Mouse (Mus musculus) forebrain, embryonic 16.5 days (tissue): ENCODE measurements around the gene Hdac7. TPM values are rescaled to one million over a fixed set of nuclear protein-coding genes. Genes with fewer than 3 reads are reported as not detected.

ENCODE experiments used
- ATAC-seq: fragments of 200-750 bp; cut with Nextera tagmentation; 2 replicates; pipeline ENCODE4 v1.8.0; 2017; ENCODE audit warnings: mild to moderate bottlenecking, moderate library complexity
- H3K27ac ChIP-seq: fragments of 300-500 bp; sonication (generic); 2 replicates; pipeline ENCODE4 v1.5.1; 2014; ENCODE audit warnings: low read length, control low read depth
- H3K27me3 ChIP-seq: fragments of 300-500 bp; sonication (generic); replicated peaks from 2 replicates; pipeline ENCODE4 v1.6.1; 2014; ENCODE audit warnings: low read length; ENCODE audit not compliant: control insufficient read depth, insufficient read depth
- H3K36me3 ChIP-seq: fragments of 300-500 bp; sonication (generic); 2 replicates; pipeline ENCODE4 v1.6.1; 2014; ENCODE audit not compliant: control insufficient read depth, insufficient read depth
- H3K4me1 ChIP-seq: fragments of 300-500 bp; sonication (generic); replicated peaks from 2 replicates; pipeline ENCODE4 v1.6.1; 2014; ENCODE audit warnings: low read length; ENCODE audit not compliant: control insufficient read depth, insufficient read depth
- H3K4me2 ChIP-seq: fragments of 300-500 bp; sonication (generic); 2 replicates; pipeline ENCODE4 v1.6.1; 2014; ENCODE audit warnings: mild to moderate bottlenecking, low read length, control low read depth
- H3K4me3 ChIP-seq: fragments of 300-500 bp; sonication (generic); replicated peaks from 2 replicates; pipeline ENCODE4 v1.5.1; 2014; ENCODE audit warnings: mild to moderate bottlenecking, low read length, control low read depth
- H3K9ac ChIP-seq: fragments of 300-500 bp; sonication (generic); replicated peaks from 2 replicates; pipeline ENCODE4 v1.6.1; 2014; ENCODE audit warnings: low read depth, low read length, control low read depth
- H3K9me3 ChIP-seq: fragments of 300-500 bp; sonication (generic); 2 replicates; pipeline ENCODE4 v1.6.1; 2016; ENCODE audit warnings: low read length; ENCODE audit not compliant: control insufficient read depth
- WGBS: fragments of 180-500 bp; shearing (Covaris S2); extraction: QIAGEN DNeasy Blood & Tissue Kit; methylation state at CpG from one replicate; pipeline ENCODE4 v1.1.7; 2014; 5-methylcytosine and 5-hydroxymethylcytosine counted together
- polyA plus RNA-seq: library from polyadenylated mRNA; unstranded; fragments of >200 nt; fragmentation: Nextera tagmentation; extraction: Ambion mirVana; gene quantifications from 2 replicates; pipeline ENCODE4 v1.2.1, GENCODE M21; 2015

Hdac7 gene
- polyA plus RNA-seq, 1 experiment from 2014 or later, result 31.1 TPM

GRCm38 (mm10) chr15:97808532-97808931, 35.8 kb downstream of the Hdac7 start:
- Histone ChIP-seq H3K27ac (no peak overlapping the region), H3K4me2 (no peak overlapping the region), H3K4me1 (peaks cover 18% of the 10 kb centered on the region), H3K4me3 (no peak overlapping the region), H3K27me3 (no peaks in the 10 kb centered on the region), H3K36me3 (no peaks in the 10 kb centered on the region; the same call in 1 of the 2 replicates), H3K9ac (no peak overlapping the region), H3K9me3 (no peaks in the 10 kb centered on the region)
- WGBS, result 88% methylated on average over 14 of the region's 14 CpGs
- no peak for ATAC-seq

GRCm38 (mm10) chr15:97807867-97808266, 36.4 kb downstream of the Hdac7 start:
- Histone ChIP-seq H3K27ac (no peak overlapping the region), H3K4me1 (peaks cover 12% of the 10 kb centered on the region), H3K36me3 (no peaks in the 10 kb centered on the region; the same call in 1 of the 2 replicates), H3K27me3 (no peaks in the 10 kb centered on the region), H3K4me2 (no peak overlapping the region), H3K9me3 (no peaks in the 10 kb centered on the region), H3K9ac (no peak overlapping the region), H3K4me3 (no peak overlapping the region)
- ATAC-seq, result no peak
- WGBS, result 75% methylated on average over 12 of the region's 12 CpGs

GRCm38 (mm10) chr15:97802575-97802974, 41.7 kb downstream of the Hdac7 start:
- H3K4me1 ChIP-seq, result peaks cover 13% of the 10 kb centered on the region
- H3K27me3 ChIP-seq, result no peaks in the 10 kb centered on the region
- peak; percentile 75 for ATAC-seq
- peak overlapping the region; percentile 53 for H3K27ac ChIP-seq
- 7% methylated on average over 13 of the region's 13 CpGs for WGBS
- H3K9me3 ChIP-seq, result no peaks in the 10 kb centered on the region
- peak overlapping the region; percentile 32 for H3K4me3 ChIP-seq
- peaks cover 2% of the 10 kb centered on the region for H3K36me3 ChIP-seq
- peak overlapping the region; percentile 50 for H3K9ac ChIP-seq
- H3K4me2 ChIP-seq, result peak overlapping the region; percentile 41

- 68% methylated on average over 7 of the region's 7 CpGs for WGBS
- Histone ChIP-seq H3K4me2 (no peak overlapping the region), H3K4me3 (no peak overlapping the region)
These were observed 42.5 kb downstream of the Hdac7 start for GRCm38 (mm10) chr15:97801811-97802210.

GRCm38 (mm10) chr15:97800853-97801252, 43.4 kb downstream of the Hdac7 start:
- no peak overlapping the region for H3K27ac ChIP-seq
- H3K9me3 ChIP-seq, result no peaks in the 10 kb centered on the region
- H3K4me2 ChIP-seq, result no peak overlapping the region
- no peak for ATAC-seq
- H3K36me3 ChIP-seq, result peaks cover 2% of the 10 kb centered on the region; the same call in 1 of the 2 replicates
- H3K27me3 ChIP-seq, result no peaks in the 10 kb centered on the region
- peaks cover 13% of the 10 kb centered on the region for H3K4me1 ChIP-seq
- no peak overlapping the region for H3K4me3 ChIP-seq
- WGBS, result 90% methylated on average over 13 of the region's 13 CpGs
- no peak overlapping the region for H3K9ac ChIP-seq

More at GRCm38 (mm10) chr15:97801811-97802210, 42.5 kb downstream of the Hdac7 start:
- no peak for ATAC-seq
- H3K27ac ChIP-seq, result no peak overlapping the region
- H3K27me3 ChIP-seq, result no peaks in the 10 kb centered on the region
- H3K9ac ChIP-seq, result no peak overlapping the region
- peaks cover 13% of the 10 kb centered on the region for H3K4me1 ChIP-seq
- H3K36me3 ChIP-seq, result peaks cover 2% of the 10 kb centered on the region
- H3K9me3 ChIP-seq, result no peaks in the 10 kb centered on the region

- Histone ChIP-seq H3K4me2 (no peak overlapping the region), H3K9ac (no peak overlapping the region), H3K4me3 (no peak overlapping the region), H3K36me3 (peaks cover 5% of the 10 kb centered on the region; the same call in 1 of the 2 replicates), H3K4me1 (peaks cover 13% of the 10 kb centered on the region), H3K27ac (no peak overlapping the region), H3K27me3 (no peaks in the 10 kb centered on the region), H3K9me3 (no peaks in the 10 kb centered on the region)
- WGBS, result 87% methylated on average over 11 of the region's 11 CpGs
- no peak for ATAC-seq
These were observed 44.9 kb downstream of the Hdac7 start for GRCm38 (mm10) chr15:97799446-97799845.

GRCm38 (mm10) chr15:97798134-97798533, 46.2 kb downstream of the Hdac7 start:
- Histone ChIP-seq H3K36me3 (peaks cover 8% of the 10 kb centered on the region), H3K4me2 (no peak overlapping the region), H3K27me3 (no peaks in the 10 kb centered on the region), H3K27ac (no peak overlapping the region), H3K4me3 (no peak overlapping the region), H3K4me1 (peaks cover 13% of the 10 kb centered on the region), H3K9me3 (no peaks in the 10 kb centered on the region), H3K9ac (no peak overlapping the region)
- peak; percentile 69 for ATAC-seq
- WGBS, result 32% methylated on average over 17 of the region's 17 CpGs

GRCm38 (mm10) chr15:97796674-97797310, 47.5 kb downstream of the Hdac7 start:
- Histone ChIP-seq H3K27me3 (no peaks in the 10 kb centered on the region), H3K27ac (no peak overlapping the region), H3K9me3 (no peaks in the 10 kb centered on the region), H3K36me3 (peaks cover 8% of the 10 kb centered on the region), H3K9ac (no peak overlapping the region), H3K4me1 (peaks cover 2% of the 10 kb centered on the region; the same call in 1 of the 2 replicates), H3K4me2 (no peak overlapping the region), H3K4me3 (no peak overlapping the region)
- 95% methylated on average over 17 of the region's 17 CpGs for WGBS
- no peak for ATAC-seq

GRCm38 (mm10) chr15:97795559-97796235, 48.6 kb downstream of the Hdac7 start:
- H3K9ac ChIP-seq, result no peak overlapping the region
- no peaks in the 10 kb centered on the region for H3K9me3 ChIP-seq
- 0 out of 2 replicates have a peak, but pooled peaks cover 2% of the 10 kb centered on the region for H3K4me1 ChIP-seq
- no peaks in the 10 kb centered on the region for H3K27me3 ChIP-seq
- no peak overlapping the region for H3K27ac ChIP-seq
- H3K4me3 ChIP-seq, result no peak overlapping the region
- no peak overlapping the region for H3K4me2 ChIP-seq
- WGBS, result 98% methylated on average over 10 of the region's 10 CpGs
- peaks cover 13% of the 10 kb centered on the region for H3K36me3 ChIP-seq
- ATAC-seq, result no peak
